ENCODE assay signal across 9 mouse cellular contexts in the genomic region with DNA sequence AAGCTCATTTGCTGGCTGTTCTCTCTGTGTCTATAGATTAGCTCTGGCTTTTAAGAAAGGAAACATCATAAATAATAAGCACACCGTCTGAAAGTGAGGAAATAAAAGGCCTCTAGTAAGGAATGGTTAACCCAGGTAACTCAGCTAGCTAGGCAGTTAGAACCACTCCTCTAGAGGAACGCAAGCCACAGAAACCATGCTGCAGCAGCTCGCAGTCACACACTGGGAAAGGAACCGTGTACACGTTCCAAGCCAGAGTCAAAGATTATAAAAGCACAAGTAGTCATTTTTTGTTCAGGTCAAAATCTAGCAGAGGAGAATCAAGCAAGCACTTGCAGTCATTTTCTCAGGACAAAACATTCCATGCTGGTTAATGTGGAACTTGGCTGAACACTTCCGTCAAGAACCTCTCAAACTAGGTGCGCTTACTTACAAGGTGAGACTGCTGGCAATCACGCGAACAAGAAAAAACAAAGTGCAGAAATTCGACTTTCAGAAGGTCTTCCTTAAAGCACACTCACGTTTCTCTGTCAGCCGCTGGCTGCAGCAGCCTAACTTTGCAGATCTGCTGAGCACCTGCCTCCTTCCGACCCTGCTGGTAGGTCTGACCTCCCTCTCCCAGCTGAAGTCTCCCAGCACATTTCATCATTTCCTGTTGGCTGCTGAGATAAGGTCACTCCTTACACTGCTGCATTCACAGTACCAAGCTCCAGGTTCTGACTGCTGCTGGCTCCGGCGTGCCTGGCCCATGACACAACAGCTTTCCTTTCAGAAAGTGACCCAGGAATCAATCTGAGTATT. TPM values are rescaled to one million over a fixed set of nuclear protein-coding genes. Genes with fewer than 3 reads are reported as not detected.
A peak's percentile ranks its signal among the peaks of the same experiment; 100 is the strongest.
DNase-seq lines count a peak whose midpoint lies in the region; ATAC-seq and TF ChIP-seq lines count a peak whose summit lies in the region.
"Had no signal": no experiment of that assay in that cellular context is flagged by ENCODE, and none has a peak within 500 bp of the region (broad histone marks: within the 10 kb centered on the region; RNA-seq: fewer than 3 reads in every experiment).

No protein-coding gene starts in this region.

- H3K27me3 ChIP-seq in intestine, embryonic 16.5 days (replicated peaks; ENCODE audit: control insufficient read depth, insufficient read depth, low read length): no peaks in the 10 kb centered on the region
- H3K27me3 ChIP-seq in stomach, postnatal 0 days (ENCODE audit: control insufficient read depth, insufficient read depth, low read length): no peaks in the 10 kb centered on the region
- H3K27me3 ChIP-seq: embryonic facial prominence, embryonic 12.5 days had no signal

- H3K27ac ChIP-seq in gastrocnemius, adult 2 months: peak overlapping the region; percentile 93
- H3K27ac ChIP-seq in intestine, embryonic 16.5 days (ENCODE audit: low read length): peak overlapping the region; percentile 76
- H3K27ac ChIP-seq in stomach, postnatal 0 days (replicated peaks): peak overlapping the region; percentile 83
- H3K27ac ChIP-seq: embryonic facial prominence, embryonic 12.5 days had no signal

- peak; percentile 15; the same call in 1 of the 2 replicates for TF ChIP-seq CTCF in gastrocnemius, adult 2 months (IDR thresholded peaks at IDR 0.05)
- 0 out of 2 replicates have a peak, but pooled peaks have one; percentile 15 for TF ChIP-seq CTCF in stomach, postnatal 0 days (IDR thresholded peaks at IDR 0.05; ENCODE audit: low read depth)

- peak overlapping the region; percentile 52 for H3K4me2 ChIP-seq in intestine, embryonic 16.5 days (ENCODE audit: low read depth, low read length)
- H3K4me2 ChIP-seq in stomach, postnatal 0 days (replicated peaks; ENCODE audit: low read depth): peak overlapping the region; percentile 43
- H3K4me2 ChIP-seq: embryonic facial prominence, embryonic 12.5 days had no signal

- H3K9ac ChIP-seq in intestine, embryonic 16.5 days (ENCODE audit: low read depth, low read length): peak overlapping the region; percentile 47
- peak overlapping the region; percentile 23; the same call in 1 of the 2 replicates for H3K9ac ChIP-seq in stomach, postnatal 0 days (ENCODE audit: low read length)
- H3K9ac ChIP-seq: embryonic facial prominence, embryonic 12.5 days had no signal

- 31% methylated on average over 15 of the region's 15 CpGs for WGBS in intestine, embryonic 16.5 days
- 19% methylated on average over 15 of the region's 15 CpGs for WGBS in stomach, postnatal 0 days

- peak; percentile 93 for ATAC-seq in intestine, embryonic 16.5 days
- peak; percentile 91 for ATAC-seq in stomach, postnatal 0 days (ENCODE audit: low FRiP score, low TSS enrichment)

- no peak for TF ChIP-seq EP300 in stomach, postnatal 0 days (optimal IDR thresholded peaks at IDR 0.05)

- DNase-seq in urinary bladder, postnatal 36 days (ENCODE audit: low spot score in 2 of 2): peak; percentile 52 to 56
- DNase-seq in urinary bladder, postnatal 25 days (ENCODE audit: low spot score): no peak
- DNase-seq in gastrocnemius, adult 2 months: peak; percentile 76
- DNase-seq in lung, adult 18-20 months: peak; percentile 71 to 81
- DNase-seq in stomach, postnatal 0 days (ENCODE audit: low spot score): peak; percentile 67
- DNase-seq in cerebellum, postnatal 4 days (ENCODE audit: low spot score in 2 of 2): no peak
- DNase-seq in right cerebral cortex, adult 18-20 months: no peak

- no peaks in the 10 kb centered on the region for H3K9me3 ChIP-seq in intestine, embryonic 16.5 days (ENCODE audit: control insufficient read depth, low read length)
- no peaks in the 10 kb centered on the region for H3K9me3 ChIP-seq in stomach, postnatal 0 days (ENCODE audit: control insufficient read depth, low read length)
- H3K9me3 ChIP-seq: embryonic facial prominence, embryonic 12.5 days had no signal

- intact Hi-C loops in gastrocnemius, adult 2 months (cut with DNase I): loop anchor here (2.0 kb wide), 1 partner anchor 32 kb away; a partner anchor contains a TSS

- H3K36me3 ChIP-seq in intestine, embryonic 16.5 days (ENCODE audit: control insufficient read depth, insufficient read depth, low read length): no peaks in the 10 kb centered on the region
- H3K36me3 ChIP-seq in stomach, postnatal 0 days (ENCODE audit: control insufficient read depth, insufficient read depth, low read length): no peaks in the 10 kb centered on the region
- H3K36me3 ChIP-seq: embryonic facial prominence, embryonic 12.5 days had no signal

- H3K4me3 ChIP-seq in gastrocnemius, adult 2 months: peak overlapping the region; percentile 63
- H3K4me3 ChIP-seq in intestine, embryonic 16.5 days (ENCODE audit: low read length): peak overlapping the region; percentile 33
- H3K4me3 ChIP-seq in stomach, postnatal 0 days (ENCODE audit: low read depth, low read length): peak overlapping the region; percentile 23; the same call in 1 of the 2 replicates
- H3K4me3 ChIP-seq: embryonic facial prominence, embryonic 12.5 days had no signal

- H3K4me1 ChIP-seq in intestine, embryonic 16.5 days (ENCODE audit: control insufficient read depth, insufficient read depth, low read length): peaks cover 27% of the 10 kb centered on the region
- H3K4me1 ChIP-seq in stomach, postnatal 0 days (replicated peaks; ENCODE audit: control insufficient read depth, insufficient read depth): peaks cover 9% of the 10 kb centered on the region; the same call in 1 of the 2 replicates

RNA-seq across cellular contexts. Expression of a gene that starts 32.0 kb away (rescaled TPM):
- total RNA-seq in gastrocnemius, adult 2 months (2021): 10 to 100 TPM; 43.7 to 70.1 TPM
- polyA plus RNA-seq in intestine, embryonic 16.5 days (2015; fragmentation: Nextera tagmentation; extraction: Ambion mirVana): 76.4 and 81.6 TPM in 2 replicates
- polyA plus RNA-seq in stomach, postnatal 0 days (2015; fragmentation: Nextera tagmentation; extraction: Ambion mirVana): 42.5 and 46.6 TPM in 2 replicates

Comparison
In these comparisons a context has a peak if more than half of its experiments do, and no peak if none do; other contexts are left out.
1. DNase-seq: peak in urinary bladder, postnatal 36 days (2 of 2), gastrocnemius, adult 2 months (single experiment), lung, adult 18-20 months (2 of 2) and stomach, postnatal 0 days (single experiment); none in urinary bladder, postnatal 25 days (single experiment), cerebellum, postnatal 4 days (0 of 2) and right cerebral cortex, adult 18-20 months (single experiment).
2. Peak in every context shown above with its lines, with median percentiles within 50 percentile points of each other: H3K27ac ChIP-seq and H3K4me3 ChIP-seq.